Mouse (Mus musculus) heart, adult 18-20 months (tissue): Measurements from ENCODE around the gene Vmn2r69. TPM values are rescaled to one million over a fixed set of nuclear protein-coding genes. Genes with fewer than 3 reads are reported as not detected.

ENCODE experiments used
- DNase-seq, 2 experiments: peaks; one replicate each; pipeline ENCODE4 v3.0.0; 2021 to 2022; ENCODE audit warnings: mixed read lengths in 1 of 2
- long read RNA-seq, 2 experiments: library from polyadenylated mRNA; stranded (forward); transcript quantifications; one replicate each; pipeline ENCODE4 v2.0.0; 2021
- total RNA-seq, 2 experiments: library from RNA; stranded (reverse); gene quantifications; 2 replicates each; pipeline ENCODE4 v1.2.3; 2021

Gene Vmn2r69
- not detected for total RNA-seq
- long read RNA-seq, experiment 1 = 0 reads
- long read RNA-seq, experiment 2 = 0 reads

DNA sequence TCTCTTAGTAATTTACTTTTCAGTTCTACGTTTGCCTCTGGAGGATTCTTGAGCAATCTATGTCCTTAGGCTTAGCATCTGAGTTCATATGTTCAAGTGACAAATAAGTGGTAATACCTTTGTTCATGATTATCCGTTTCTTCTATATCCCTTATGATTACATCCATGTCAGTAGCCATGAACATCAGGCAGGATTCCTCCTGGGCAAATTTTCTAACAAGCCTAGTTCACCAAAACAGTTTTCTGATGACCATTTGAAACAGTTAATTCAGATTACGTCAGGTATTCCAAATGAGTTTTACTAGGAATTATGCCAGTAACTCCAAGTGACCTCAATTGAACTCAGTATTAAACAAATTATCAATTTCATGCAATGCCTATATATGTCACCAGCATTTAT is at the start of gene Vmn2r69:
Gene Vmn2r69 (minus strand): TSS at position 101 of the 400 bp plus-strand sequence.
- no peak for DNase-seq

Other genes with a start within 250 kb of the Vmn2r69 start
- not detected for gene Vmn2r68, start 178.1 kb downstream of the Vmn2r69 start, total RNA-seq
- not detected for gene Vmn2r71, start 147.2 kb upstream of the Vmn2r69 start, total RNA-seq
- not detected for gene Vmn2r70, start 153.3 kb upstream of the Vmn2r69 start, total RNA-seq